Mouse (Mus musculus): ENCODE results near the gene Patl2. TPM values are rescaled to one million over a fixed set of nuclear protein-coding genes. Genes with fewer than 3 reads are reported as not detected.

The Patl2 gene
- polyA plus RNA-seq, 2 experiments = 0.03 to 0.17 TPM

- DNase-seq (ENCODE audit: low spot score) (no peak), ATAC-seq (ENCODE audit: low FRiP score, low read depth) (no peak)
- Histone ChIP-seq H3K9ac (ENCODE audit: low read depth, low read length, severe bottlenecking) (no peak overlapping the region), H3K36me3 (ENCODE audit: control insufficient read depth, insufficient read depth, low read length) (no peaks in the 10 kb centered on the region), H3K4me1 (ENCODE audit: control insufficient read depth, insufficient read depth, low read length) (0 out of 2 replicates have a peak, but pooled peaks cover 4% of the 10 kb centered on the region), H3K4me2 (replicated peaks; ENCODE audit: low read depth, low read length, severe bottlenecking) (no peak overlapping the region), H3K27ac (replicated peaks; ENCODE audit: low read depth, low read length) (no peak overlapping the region), H3K9me3 (ENCODE audit: control insufficient read depth, low read length) (no peaks in the 10 kb centered on the region), H3K27me3 (ENCODE audit: control insufficient read depth, insufficient read depth, low read length) (no peaks in the 10 kb centered on the region), H3K4me3 (replicated peaks; ENCODE audit: low read length) (no peak overlapping the region)
- 46% methylated on average over 4 of the region's 4 CpGs for WGBS
- no peak for TF ChIP-seq POLR2A (IDR thresholded peaks at IDR 0.05; ENCODE audit: borderline replicate concordance, extremely low read depth, insufficient read depth, insufficient read length)
Observed at GRCm38 (mm10) chr2:122161542-122161941, 24.4 kb downstream of the Patl2 start.

GRCm38 (mm10) chr2:122160680-122161079 lies 25.3 kb downstream of the Patl2 start, which contains the start of gene Trim69:
Trim69 (plus strand) TSS chr2:122160700.
- 46% methylated on average over 2 of the region's 2 CpGs for WGBS
- TF ChIP-seq POLR2A (IDR thresholded peaks at IDR 0.05; ENCODE audit: borderline replicate concordance, extremely low read depth, insufficient read depth, insufficient read length) = no peak
- DNase-seq (ENCODE audit: low spot score) (peak; percentile 79), ATAC-seq (ENCODE audit: low FRiP score, low read depth) (no peak)
- Histone ChIP-seq H3K4me2 (replicated peaks; ENCODE audit: low read depth, low read length, severe bottlenecking) (no peak within 1 kb of the TSS), H3K9me3 (ENCODE audit: control insufficient read depth, low read length) (no peaks in the 10 kb centered on the region), H3K27me3 (ENCODE audit: control insufficient read depth, insufficient read depth, low read length) (no peaks in the 10 kb centered on the region), H3K9ac (ENCODE audit: low read depth, low read length, severe bottlenecking) (no peak within 1 kb of the TSS; the same call in 1 of the 2 replicates), H3K27ac (replicated peaks; ENCODE audit: low read depth, low read length) (no peak within 1 kb of the TSS), H3K4me3 (replicated peaks; ENCODE audit: low read length) (no peak within 1 kb of the TSS), H3K4me1 (ENCODE audit: control insufficient read depth, insufficient read depth, low read length) (0 out of 2 replicates have a peak, but pooled peaks cover 4% of the 10 kb centered on the region), H3K36me3 (ENCODE audit: control insufficient read depth, insufficient read depth, low read length) (no peaks in the 10 kb centered on the region)

- peaks cover 6% of the 10 kb centered on the region; the same call in 1 of the 2 replicates for H3K36me3 ChIP-seq (ENCODE audit: control insufficient read depth, insufficient read depth, low read length)
- H3K4me2 ChIP-seq (replicated peaks; ENCODE audit: low read depth, low read length, severe bottlenecking) = no peak overlapping the region
- ATAC-seq (ENCODE audit: low FRiP score, low read depth) (no peak), DNase-seq (ENCODE audit: low spot score) (no peak)
- no peak for TF ChIP-seq POLR2A (IDR thresholded peaks at IDR 0.05; ENCODE audit: borderline replicate concordance, extremely low read depth, insufficient read depth, insufficient read length)
- H3K4me1 ChIP-seq (ENCODE audit: control insufficient read depth, insufficient read depth, low read length) = 0 out of 2 replicates have a peak, but pooled peaks cover 4% of the 10 kb centered on the region
- 88% methylated on average over 6 of the region's 6 CpGs for WGBS
- no peaks in the 10 kb centered on the region for H3K9me3 ChIP-seq (ENCODE audit: control insufficient read depth, low read length)
- H3K9ac ChIP-seq (ENCODE audit: low read depth, low read length, severe bottlenecking) = no peak overlapping the region; the same call in 1 of the 2 replicates
- H3K27me3 ChIP-seq (ENCODE audit: control insufficient read depth, insufficient read depth, low read length) = no peaks in the 10 kb centered on the region
- H3K4me3 ChIP-seq (replicated peaks; ENCODE audit: low read length) = no peak overlapping the region
- no peak overlapping the region for H3K27ac ChIP-seq (replicated peaks; ENCODE audit: low read depth, low read length)
Observed at GRCm38 (mm10) chr2:122159667-122160066, 26.3 kb downstream of the Patl2 start.

GRCm38 (mm10) chr2:122158362-122158802 lies 27.6 kb downstream of the Patl2 start:
- H3K9me3 ChIP-seq (ENCODE audit: control insufficient read depth, low read length) = no peaks in the 10 kb centered on the region
- peaks cover 9% of the 10 kb centered on the region; the same call in 1 of the 2 replicates for H3K36me3 ChIP-seq (ENCODE audit: control insufficient read depth, insufficient read depth, low read length)
- no peaks in the 10 kb centered on the region for H3K4me1 ChIP-seq (ENCODE audit: control insufficient read depth, insufficient read depth, low read length)
- no peaks in the 10 kb centered on the region for H3K27me3 ChIP-seq (ENCODE audit: control insufficient read depth, insufficient read depth, low read length)
- no peak overlapping the region for H3K4me3 ChIP-seq (replicated peaks; ENCODE audit: low read length)
- no peak for TF ChIP-seq POLR2A (IDR thresholded peaks at IDR 0.05; ENCODE audit: borderline replicate concordance, extremely low read depth, insufficient read depth, insufficient read length)
- no peak overlapping the region for H3K27ac ChIP-seq (replicated peaks; ENCODE audit: low read depth, low read length)
- 44% methylated on average over 6 of the region's 6 CpGs for WGBS
- DNase-seq (ENCODE audit: low spot score) = peak; percentile 53
- H3K9ac ChIP-seq (ENCODE audit: low read depth, low read length, severe bottlenecking) = no peak overlapping the region
- peak; percentile 24 for ATAC-seq (ENCODE audit: low FRiP score, low read depth)
- H3K4me2 ChIP-seq (replicated peaks; ENCODE audit: low read depth, low read length, severe bottlenecking) = no peak overlapping the region

- TF ChIP-seq POLR2A (IDR thresholded peaks at IDR 0.05; ENCODE audit: borderline replicate concordance, extremely low read depth, insufficient read depth, insufficient read length) = no peak
Observed at GRCm38 (mm10) chr2:122157561-122157960, 28.4 kb downstream of the Patl2 start.

More at GRCm38 (mm10) chr2:122157561-122157960, 28.4 kb downstream of the Patl2 start:
- Histone ChIP-seq H3K9ac (ENCODE audit: low read depth, low read length, severe bottlenecking) (no peak overlapping the region), H3K4me3 (replicated peaks; ENCODE audit: low read length) (no peak overlapping the region), H3K27ac (replicated peaks; ENCODE audit: low read depth, low read length) (no peak overlapping the region), H3K4me1 (ENCODE audit: control insufficient read depth, insufficient read depth, low read length) (no peaks in the 10 kb centered on the region), H3K9me3 (ENCODE audit: control insufficient read depth, low read length) (no peaks in the 10 kb centered on the region), H3K4me2 (replicated peaks; ENCODE audit: low read depth, low read length, severe bottlenecking) (no peak overlapping the region), H3K27me3 (ENCODE audit: control insufficient read depth, insufficient read depth, low read length) (no peaks in the 10 kb centered on the region), H3K36me3 (ENCODE audit: control insufficient read depth, insufficient read depth, low read length) (peaks cover 15% of the 10 kb centered on the region; the same call in 1 of the 2 replicates)
- ATAC-seq (ENCODE audit: low FRiP score, low read depth) (no peak), DNase-seq (ENCODE audit: low spot score) (no peak)
